Mouse (Mus musculus): Measurements from ENCODE around the gene Ubn1.

Ubn1 gene

DNA sequence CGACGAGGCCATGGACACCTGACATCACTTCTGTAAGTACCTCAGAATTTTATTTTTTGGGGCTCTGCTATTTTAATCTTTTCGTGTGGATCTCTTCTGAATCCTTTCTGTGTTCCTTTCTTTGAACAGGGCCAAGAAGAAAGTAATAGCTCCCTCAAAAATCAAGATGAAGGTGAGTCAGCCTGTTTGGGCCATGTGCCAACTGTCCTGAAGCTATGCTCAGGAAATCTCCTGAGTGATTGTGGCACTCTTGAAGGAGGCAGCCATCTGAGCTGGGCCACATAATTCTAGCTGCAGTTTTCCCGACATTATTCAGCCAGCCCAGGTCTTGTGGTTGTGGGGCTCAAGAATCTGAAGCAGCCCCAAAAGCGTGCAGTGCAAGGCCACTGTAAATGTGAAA is 24.5 kb downstream of the Ubn1 start:
- no peak for DNase-seq (ENCODE audit: low read depth)

DNA sequence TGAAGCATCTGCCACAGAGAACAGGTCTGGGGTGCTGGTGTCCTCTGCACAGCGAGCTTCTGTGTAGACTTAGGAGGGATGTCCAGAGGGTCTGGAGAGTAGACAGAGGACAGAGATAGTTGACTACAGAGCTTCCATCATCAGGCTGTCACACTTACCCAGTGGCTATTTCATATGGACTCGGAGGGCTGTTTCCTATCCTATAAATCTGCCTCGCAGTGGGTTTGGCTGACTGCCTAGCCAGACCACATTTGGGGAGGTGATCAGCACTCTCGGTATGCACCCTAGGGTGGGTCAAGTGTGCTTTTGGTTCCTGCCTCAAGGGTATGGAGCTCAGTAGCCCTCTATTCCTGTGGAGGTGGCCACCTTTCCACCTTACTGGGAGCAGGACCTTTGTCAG is 35.3 kb downstream of the Ubn1 start:
- DNase-seq (ENCODE audit: low read depth): no peak

DNA sequence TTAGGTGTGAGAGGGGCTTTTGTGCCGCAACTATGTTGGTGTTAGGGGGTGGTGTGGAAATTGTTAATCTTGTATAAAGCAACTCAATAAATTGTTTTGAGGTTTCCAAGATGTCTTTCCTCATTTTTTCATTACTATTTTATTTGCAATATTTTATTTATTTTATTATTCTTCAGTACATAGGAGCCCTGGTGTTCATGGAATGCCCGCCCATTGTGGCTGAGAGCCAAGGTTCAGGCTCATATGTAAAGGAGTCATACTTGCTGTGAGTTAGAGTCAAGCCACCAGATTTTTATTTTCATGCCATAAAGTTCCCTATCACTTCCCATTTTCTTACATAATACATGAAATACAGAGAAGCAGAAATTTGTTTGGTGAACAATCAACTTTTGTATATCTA is 36.3 kb downstream of the Ubn1 start:
- no peak for DNase-seq (ENCODE audit: low read depth)

DNA sequence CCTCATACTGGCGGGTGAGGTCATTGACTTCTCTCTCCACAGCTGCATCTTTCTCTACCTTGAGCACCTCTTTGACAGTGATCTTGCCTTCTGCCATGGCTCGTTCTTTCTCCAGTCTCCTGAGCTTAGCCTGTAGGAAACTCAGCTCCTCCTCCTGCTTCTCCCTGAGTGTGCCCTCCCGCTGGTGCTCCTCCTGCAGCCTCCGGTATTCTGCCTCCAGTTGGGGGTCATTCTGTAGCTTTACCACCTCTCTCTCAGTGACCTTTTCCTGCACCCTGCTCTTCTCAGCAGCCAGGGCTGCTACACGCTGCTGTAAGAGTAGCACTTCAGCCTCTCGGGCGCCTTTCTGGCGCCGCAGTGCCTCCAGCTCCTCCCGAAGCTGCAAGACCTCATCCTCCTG is 39.2 kb downstream of the Ubn1 start:
- DNase-seq (ENCODE audit: low read depth): no peak

DNA sequence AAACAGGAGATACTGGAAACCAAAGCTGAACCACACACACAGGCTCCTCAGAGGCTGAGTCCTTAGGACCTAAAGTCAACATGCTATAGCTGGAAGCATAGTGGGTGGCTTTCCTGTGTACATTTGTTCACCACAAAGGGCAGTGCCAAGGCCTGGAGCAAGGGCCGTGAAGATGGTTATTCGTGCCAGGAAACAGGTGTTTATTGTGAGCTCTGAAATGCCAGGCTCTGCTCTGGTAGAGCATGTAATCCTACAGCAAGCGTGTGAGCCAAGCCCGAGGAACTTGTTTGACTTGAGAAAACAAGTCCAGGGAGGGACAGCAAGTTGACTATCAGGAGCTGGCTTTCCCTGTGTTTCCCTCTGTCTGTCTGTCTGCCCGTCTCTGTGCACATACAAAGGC is 43.4 kb downstream of the Ubn1 start:
- DNase-seq (ENCODE audit: low read depth): no peak

DNA sequence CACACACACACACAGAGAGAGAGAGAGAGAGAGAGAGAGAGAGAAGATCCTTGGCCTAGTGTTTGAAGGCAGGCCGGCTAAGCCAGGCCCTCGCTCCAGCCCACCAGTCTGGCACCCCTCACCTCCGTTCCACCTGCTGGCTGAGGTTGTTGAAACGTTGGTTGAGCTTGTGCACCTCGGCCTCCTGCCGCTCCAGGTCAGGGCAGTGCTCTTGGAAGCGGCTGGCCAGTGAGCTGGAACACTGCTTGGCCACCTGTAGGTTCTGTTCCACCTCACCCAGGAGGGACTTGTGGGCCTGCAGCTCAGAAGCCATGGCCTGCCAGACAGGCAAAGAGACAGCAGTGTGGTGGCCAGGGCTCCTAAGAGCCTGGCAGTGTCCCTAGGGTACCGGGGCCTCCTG is 46.6 kb downstream of the Ubn1 start:
- no peak for DNase-seq (ENCODE audit: low read depth)

DNA sequence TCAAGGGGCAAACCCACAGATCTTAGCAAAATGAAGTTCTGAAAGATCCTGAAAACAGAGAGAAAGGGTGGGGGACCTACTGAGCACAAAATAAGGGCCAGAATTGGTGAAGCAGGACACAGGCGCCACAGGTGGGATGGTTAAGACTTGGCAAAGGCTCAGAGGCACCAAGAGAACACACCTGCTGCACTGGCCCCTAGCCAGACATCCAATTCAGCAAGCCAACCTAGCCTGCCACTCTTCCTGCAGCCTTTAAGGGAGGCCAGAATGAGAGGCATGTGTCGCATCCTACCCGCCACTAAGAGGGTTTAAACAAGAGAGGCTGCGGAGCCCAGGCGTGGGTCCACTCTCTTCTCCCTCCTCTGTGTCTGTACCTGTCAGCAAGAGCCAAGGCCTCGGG is 51.1 kb downstream of the Ubn1 start:
- no peak for DNase-seq (ENCODE audit: low read depth)

DNA sequence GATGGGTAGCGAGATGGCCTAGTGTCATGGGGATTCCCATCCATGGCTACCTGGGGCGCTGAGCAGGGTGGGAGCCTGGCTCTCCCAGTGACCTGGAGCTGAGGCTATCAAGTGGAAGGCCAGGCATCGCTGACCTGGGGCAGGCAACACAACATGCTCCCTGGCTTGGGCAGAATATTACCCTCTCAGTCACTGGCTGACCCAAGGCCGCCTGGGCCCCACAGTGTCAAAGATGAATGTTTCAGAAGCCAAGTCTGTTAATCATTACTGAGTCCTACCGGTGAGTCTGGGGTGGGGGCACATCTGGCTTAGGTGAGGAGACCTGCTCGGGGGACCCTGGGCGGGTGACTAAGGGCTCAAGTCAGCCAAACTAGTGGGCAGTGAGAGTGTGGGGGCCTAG is 60.0 kb downstream of the Ubn1 start:
- DNase-seq (ENCODE audit: low read depth): no peak

DNA sequence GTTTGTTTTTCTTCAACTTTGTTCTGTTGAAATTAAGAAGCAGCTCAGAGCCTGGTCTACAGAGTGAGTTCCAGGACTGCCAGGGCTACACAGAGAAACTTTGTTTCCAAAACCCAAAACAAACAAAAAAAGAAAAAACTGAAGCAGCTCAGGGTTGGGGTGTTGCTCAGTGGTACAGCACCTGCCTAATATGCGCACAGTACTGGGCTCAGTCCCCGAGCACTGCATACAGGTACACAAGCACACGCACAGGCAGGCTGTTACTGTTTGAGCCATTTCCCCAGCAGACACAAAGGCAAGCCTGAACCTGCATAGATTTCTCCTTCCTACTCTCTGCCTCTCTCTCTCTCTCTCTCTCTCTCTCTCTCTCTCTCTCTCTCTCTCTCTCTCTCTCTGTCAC is 61.2 kb downstream of the Ubn1 start:
- no peak for DNase-seq (ENCODE audit: low read depth)

DNA sequence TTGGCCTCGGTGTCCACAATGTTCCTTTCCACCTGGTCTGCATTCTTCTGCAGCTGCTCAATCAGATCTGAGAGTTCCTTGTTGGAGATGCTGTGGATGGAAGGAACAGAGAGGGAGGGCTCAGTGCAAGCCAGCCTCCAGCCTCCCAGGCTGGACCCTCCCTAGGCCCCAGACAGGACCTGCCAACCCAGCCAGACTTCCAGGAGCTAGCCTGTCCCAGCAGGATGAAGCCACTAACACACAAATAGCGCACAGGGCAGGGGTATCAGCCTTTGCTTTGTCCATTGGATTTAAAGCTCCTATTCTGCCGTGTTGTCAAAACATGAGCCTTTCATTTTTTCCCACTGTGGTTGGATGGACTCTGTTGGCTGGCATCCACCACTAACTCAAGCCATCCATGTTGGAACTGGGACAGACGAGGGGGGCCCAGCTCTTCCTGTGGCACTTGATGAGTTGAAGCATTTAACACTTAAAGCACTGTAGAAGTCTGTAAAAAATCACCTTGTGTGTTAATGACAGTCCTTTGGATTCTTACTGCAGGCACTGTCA is 63.2 kb downstream of the Ubn1 start:
- DNase-seq (ENCODE audit: low read depth): no peak

DNA sequence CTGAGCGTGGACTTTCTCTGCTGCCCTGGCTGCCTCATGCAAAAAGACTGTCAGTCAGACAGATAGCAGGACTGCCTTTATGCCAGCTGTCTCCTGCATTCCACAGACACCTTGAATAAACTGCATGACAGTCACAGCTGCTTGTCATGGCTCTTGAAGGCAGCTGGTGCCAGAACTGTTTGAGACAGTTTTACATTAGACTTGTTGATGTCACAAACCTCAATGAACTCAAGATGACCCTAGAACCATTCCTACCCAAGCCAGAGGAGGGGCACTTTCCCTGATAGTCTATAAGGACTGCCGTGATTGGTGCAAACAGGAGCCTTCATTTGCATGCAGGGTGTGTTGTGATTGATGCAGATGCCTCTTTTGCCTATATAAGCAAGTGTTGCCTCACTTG is 63.7 kb downstream of the Ubn1 start:
- no peak for DNase-seq (ENCODE audit: low read depth)

DNA sequence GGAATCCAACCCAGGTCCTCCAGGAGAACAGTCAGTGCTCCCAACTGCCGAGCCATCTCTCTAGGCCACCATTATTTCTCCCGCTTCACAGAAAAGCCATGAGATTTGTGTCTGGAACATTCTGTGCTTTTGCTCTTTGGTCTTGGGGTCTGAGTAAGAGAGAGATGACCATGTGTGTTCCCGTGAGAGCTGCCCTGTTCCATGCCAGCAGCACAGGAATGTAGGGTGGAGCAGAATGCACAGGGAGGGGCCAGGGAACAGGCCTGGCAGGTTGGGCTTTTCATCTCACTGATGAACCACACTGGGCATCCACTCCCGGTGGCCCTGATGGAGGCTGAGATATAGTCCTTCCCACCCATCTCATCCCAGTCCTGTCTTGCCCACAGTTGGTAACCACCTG is 69.5 kb downstream of the Ubn1 start:
- DNase-seq (ENCODE audit: low read depth): no peak

DNA sequence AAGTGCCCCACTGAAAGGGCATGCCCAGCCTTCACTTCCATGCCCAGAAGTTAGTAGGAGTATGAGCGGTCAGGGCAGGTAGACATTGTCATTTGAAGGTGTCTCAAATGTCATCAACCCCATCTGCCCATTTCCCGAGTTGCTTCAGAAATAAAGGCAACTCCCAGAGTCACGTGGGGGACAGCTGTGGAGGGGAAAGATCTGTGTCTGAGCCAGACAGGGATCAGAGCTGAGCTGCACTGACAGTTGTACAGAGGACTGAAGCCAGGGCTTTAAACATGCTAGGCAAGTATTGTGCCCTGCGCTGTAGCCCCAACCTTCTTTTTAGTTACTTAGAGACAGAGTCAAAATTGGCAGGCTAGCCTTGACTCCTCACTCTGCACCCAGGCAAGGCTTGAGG is 70.0 kb downstream of the Ubn1 start:
- no peak for DNase-seq (ENCODE audit: low read depth)

DNA sequence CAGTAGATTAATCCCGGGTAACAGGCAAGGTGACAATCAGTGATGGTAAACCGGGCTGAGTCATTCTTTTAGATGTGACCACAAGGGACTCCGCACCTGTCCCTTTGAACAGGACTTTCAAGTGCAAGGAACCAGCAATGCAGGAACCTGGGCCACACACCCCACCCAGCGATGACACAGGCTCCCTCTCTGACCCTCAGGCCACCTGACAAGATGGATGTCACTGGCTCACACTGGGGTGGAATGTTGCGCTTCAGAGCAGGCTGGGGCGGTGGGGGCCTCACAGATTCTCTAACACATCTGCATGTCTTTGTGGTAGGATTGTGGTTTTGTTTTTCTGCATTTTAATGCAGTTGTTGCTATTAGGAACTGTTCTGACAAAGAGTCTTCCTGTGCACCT is 73.6 kb downstream of the Ubn1 start:
- no peak for DNase-seq (ENCODE audit: low read depth)

DNA sequence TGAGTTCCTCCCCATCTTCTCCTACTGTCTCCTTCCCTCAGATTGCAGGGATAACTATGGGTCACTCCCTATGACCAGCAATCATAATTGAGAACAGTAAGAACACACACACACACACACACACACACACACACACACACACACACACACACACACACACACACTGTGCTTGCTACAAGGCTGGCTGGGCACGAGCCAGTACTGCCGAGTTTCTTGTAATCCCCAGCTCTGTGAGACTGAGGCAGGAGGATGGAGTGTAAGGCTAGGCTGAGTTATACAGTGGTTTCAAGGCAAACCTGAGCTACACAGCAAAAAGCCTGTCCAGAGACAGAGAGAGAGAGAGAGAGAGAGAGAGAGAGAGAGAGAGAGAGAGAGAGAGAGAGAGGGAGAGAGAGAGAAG is 80.3 kb downstream of the Ubn1 start:
- no peak for DNase-seq (ENCODE audit: low read depth)

DNA sequence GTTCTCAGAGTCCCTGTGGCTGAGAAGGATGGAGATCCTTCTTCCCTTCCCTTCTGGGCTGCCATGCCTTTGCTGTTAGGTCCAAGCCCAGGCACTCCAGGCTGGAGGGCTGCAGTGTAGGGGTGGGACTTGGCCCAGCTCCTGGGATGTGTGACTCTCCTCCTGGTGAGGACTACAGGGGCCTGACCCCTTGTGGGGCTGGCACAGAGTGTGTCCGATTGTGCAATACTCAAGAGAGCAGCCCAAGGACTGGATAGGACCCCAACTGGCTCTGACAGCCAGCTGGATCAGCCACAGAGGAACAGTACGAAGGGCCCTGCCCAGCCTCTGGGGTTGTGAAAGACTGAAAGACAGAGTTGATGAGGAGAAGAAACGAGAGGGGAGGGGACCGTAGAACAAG is 80.9 kb downstream of the Ubn1 start:
- no peak for DNase-seq (ENCODE audit: low read depth)

DNA sequence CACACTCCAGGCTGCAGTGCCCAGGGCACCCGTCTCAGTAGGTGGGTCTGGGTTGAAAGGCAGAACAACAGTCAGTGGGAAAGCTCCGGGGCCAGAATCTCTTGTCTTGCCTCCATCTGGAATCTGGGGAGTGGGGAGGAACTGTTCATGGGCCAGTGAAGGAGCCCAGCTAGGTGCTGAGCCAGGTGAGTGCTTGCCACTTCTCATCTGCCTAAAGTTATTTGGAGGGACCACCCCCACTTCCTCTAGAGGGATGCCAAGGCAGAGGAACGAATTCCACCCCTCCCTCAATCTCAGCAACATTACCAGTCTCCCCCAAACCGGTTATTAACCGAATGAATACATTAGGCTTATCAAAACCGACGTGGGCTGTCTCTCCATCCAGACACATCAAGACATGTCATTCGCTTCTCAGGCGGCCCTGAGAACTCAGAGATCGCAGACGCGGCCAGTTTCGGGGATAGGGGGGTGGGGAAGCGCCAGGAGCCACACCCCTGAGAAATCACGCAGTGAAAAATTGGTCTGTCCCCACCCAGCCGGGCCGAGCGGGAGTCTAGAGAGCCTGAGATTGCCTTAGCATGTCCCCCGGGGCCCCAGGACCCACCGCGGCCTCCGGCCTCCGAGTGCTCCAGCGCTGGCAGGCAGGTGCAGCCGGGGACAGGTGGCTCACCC is 81.5 kb downstream of the Ubn1 start:
- DNase-seq (ENCODE audit: low read depth): no peak

DNA sequence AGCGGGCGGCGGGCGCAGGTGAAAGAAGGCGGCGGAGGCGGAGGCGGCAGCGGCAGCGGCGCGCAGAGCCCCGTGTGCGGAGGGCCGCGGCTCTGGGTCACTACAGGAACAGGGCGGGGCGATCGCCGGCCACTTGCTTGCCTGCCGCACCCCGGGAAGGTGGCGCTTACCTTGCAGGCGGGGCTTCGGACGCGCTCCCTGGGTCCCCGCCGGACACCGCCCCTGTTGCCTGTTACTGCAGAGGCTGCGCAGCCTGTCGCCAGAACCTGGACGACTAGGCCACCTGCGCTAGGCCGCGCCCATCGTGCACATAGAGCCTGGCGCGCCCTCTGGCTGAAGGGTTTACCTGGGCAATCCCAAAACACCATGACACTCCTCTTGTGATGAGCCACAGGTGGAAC is 82.5 kb downstream of the Ubn1 start, which contains the start of gene Ppl:
Gene Ppl, minus strand, starts transcription at position 21 of the 401 bp plus-strand sequence.
- DNase-seq (ENCODE audit: low read depth): no peak

DNA sequence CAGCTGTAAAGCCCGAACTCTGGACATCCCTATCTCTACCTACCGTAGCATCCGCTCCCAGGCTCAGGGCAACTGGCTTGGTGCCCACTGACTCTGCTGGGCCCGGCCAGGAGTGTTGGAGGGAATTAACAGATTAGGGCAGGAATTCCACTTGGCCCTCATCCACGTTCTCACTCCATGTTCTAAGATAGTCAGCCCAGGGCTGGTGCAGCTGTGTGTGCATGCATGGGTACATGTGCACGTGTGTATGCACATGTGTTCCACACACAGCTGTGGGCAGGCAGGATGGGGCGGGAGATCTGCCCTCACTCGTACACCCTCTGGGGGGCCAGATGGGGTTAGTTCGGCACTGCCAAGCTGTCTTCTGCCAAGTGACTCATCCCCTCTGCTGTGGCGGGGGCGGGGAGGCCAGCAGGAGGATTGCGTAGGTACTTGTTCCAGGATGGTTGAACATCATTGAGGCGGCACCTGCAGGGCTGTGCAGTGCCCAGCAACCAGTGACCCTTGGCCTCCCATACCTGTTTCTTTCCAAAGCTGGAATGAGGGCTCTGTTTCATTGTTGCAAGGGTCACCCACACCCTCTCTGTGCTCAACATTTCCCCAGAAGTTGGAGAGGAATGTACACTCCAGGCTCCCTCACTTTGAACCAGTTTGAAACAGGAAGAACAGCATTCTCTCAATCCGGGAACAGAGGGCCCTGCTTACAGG is 84.9 kb downstream of the Ubn1 start:
- no peak for DNase-seq (ENCODE audit: low read depth)

DNA sequence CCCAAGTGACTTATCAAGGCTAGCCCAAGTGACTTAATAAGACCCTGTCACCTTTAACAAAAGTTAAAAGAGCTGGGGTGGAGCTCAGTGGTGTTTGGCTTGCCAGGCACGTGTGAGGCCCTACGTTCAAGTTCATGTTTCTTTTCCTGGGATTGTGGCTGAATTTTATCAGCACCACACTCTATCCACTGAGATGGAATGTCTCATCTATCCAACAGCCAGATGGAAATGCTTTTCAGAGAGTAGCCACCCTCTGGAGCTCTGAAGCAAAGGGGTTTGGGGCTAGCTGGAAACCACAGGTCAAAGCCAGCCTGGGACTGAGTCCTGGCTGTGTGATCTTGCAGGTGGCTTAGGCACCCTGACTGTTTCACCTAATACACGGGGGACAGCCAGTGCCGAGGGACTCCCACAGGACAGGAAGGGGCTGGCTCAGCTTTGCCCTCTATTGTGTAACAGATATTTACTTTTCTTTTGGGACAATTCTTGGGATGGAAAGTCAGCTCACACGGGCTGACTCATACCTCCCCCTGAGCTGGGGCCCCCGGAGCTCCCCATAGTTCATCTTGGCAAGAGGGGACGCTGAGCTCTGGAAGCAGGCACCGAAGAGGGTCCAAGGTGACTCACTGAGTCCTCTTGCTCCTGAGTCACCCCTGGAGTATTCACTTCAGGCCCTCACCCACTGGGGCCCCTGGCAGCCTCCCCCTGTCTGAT is 85.8 kb downstream of the Ubn1 start:
- no peak for DNase-seq (ENCODE audit: low read depth)
